1 mouse cellular context compared by ENCODE assay signal in the genomic region with DNA sequence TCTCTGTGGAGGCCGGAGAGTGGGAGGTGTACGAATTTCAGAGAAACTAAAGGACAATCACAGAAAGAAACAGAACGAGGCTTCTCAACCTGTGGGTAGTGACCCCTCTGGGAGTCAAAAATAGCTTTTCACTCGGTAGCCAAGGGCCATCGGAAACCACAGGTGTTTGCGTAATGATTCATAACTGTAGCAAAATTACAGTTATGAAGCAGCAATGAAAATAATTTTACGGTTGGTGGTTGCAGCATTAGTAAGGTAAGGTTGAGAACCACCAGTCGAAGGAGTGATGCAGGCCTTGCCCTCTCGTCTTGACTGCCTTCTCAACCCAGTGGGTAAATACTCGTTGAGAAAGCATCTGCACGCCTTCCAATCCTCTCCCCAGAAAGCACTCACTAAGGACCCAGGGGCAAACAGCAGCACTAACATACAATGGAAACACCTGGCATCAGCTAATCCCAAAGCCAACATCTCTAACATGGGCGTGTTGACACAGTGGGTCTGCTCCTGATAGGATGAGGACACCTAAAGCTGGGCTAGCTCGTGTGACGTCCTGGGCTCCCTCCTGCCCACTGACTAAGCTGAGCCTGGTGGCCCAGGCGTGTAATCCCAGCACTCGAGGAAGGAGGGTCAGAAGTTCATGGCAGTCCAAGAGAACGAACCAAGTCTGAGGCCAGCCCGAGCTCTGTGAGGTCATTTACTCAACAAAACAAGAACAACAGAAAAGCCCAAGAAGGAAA.
TF ChIP-seq lines count a peak whose summit lies in the region.

No protein-coding gene starts in this region.

TF ChIP-seq in CH12.LX, 34 proteins besides CTCF, POLR2A, EP300 and RAD21:
- TF ChIP-seq IRF4 (IDR thresholded peaks at IDR 0.05; ENCODE audit: low read depth, low read length) (peak; percentile 48; the same call in 1 of the 2 replicates), ETS1 (conservative IDR thresholded peaks at IDR 0.05; ENCODE audit: low read depth, low read length) (no peak), MEF2A (IDR thresholded peaks at IDR 0.05; ENCODE audit: borderline replicate concordance, low read depth, low read length) (peak; percentile 69; the same call in 1 of the 2 replicates)
TF ChIP-seq in CH12.LX: peak in this region for 2.
